Mouse (Mus musculus) embryonic facial prominence, embryonic 14.5 days (tissue): ENCODE data around the gene Myl6b. TPM values are rescaled to one million over a fixed set of nuclear protein-coding genes. Genes with fewer than 3 reads are reported as not detected.

ENCODE experiments used
- ATAC-seq: fragments of 200-750 bp; cut with Nextera tagmentation; 2 replicates; pipeline ENCODE4 v1.8.0; 2017; ENCODE audit warnings: low read depth, moderate number of reproducible peaks, moderate TSS enrichment
- DNase-seq: peaks from one replicate; pipeline ENCODE4 v3.0.0-alpha.2; 2015; ENCODE audit warnings: low spot score
- H3K27ac ChIP-seq: fragments of 300-500 bp; sonication (generic); replicated peaks from 2 replicates; pipeline ENCODE4 v1.5.1; 2014; ENCODE audit warnings: low read depth, mild to moderate bottlenecking, low read length, moderate library complexity
- H3K27me3 ChIP-seq: fragments of 300-500 bp; sonication (generic); replicated peaks from 2 replicates; pipeline ENCODE4 v1.6.1; 2014; ENCODE audit warnings: low read length; ENCODE audit not compliant: control insufficient read depth, insufficient read depth
- H3K36me3 ChIP-seq: fragments of 300-500 bp; sonication (generic); 2 replicates; pipeline ENCODE4 v1.6.1; 2014; ENCODE audit warnings: low read length, mixed read lengths; ENCODE audit not compliant: control insufficient read depth, insufficient read depth
- H3K4me1 ChIP-seq: fragments of 300-500 bp; sonication (generic); 2 replicates; pipeline ENCODE4 v1.6.1; 2014; ENCODE audit warnings: antibody characterized with exemption, low read length; ENCODE audit not compliant: control insufficient read depth, insufficient read depth
- H3K4me2 ChIP-seq: fragments of 300-500 bp; sonication (generic); 2 replicates; pipeline ENCODE4 v1.6.1; 2014; ENCODE audit warnings: low read depth, mild to moderate bottlenecking, low read length, moderate library complexity, mixed read lengths
- H3K4me3 ChIP-seq: fragments of 300-500 bp; sonication (generic); 2 replicates; pipeline ENCODE4 v1.5.1; 2014; ENCODE audit warnings: low read depth, mild to moderate bottlenecking, low read length
- H3K9ac ChIP-seq: fragments of 300-500 bp; sonication (generic); 2 replicates; pipeline ENCODE4 v1.6.1; 2014; ENCODE audit warnings: low read depth, mild to moderate bottlenecking, low read length, moderate library complexity, mixed read lengths
- H3K9me3 ChIP-seq: fragments of 300-500 bp; sonication (generic); 2 replicates; pipeline ENCODE4 v1.6.1; 2016; ENCODE audit warnings: low read length; ENCODE audit not compliant: control insufficient read depth
- WGBS: fragments of 180-500 bp; shearing (Covaris S2); extraction: QIAGEN DNeasy Blood & Tissue Kit; methylation state at CpG from one replicate; pipeline ENCODE4 v1.1.7; 2014; 5-methylcytosine and 5-hydroxymethylcytosine counted together
- polyA plus RNA-seq: library from polyadenylated mRNA; unstranded; fragments of >200 nt; fragmentation: Nextera tagmentation; extraction: Ambion mirVana; gene quantifications from 2 replicates; pipeline ENCODE4 v1.2.1, GENCODE M21; 2014

Gene Myl6b
- polyA plus RNA-seq, 1 experiment from 2014 or later = 5.6 TPM

DNA sequence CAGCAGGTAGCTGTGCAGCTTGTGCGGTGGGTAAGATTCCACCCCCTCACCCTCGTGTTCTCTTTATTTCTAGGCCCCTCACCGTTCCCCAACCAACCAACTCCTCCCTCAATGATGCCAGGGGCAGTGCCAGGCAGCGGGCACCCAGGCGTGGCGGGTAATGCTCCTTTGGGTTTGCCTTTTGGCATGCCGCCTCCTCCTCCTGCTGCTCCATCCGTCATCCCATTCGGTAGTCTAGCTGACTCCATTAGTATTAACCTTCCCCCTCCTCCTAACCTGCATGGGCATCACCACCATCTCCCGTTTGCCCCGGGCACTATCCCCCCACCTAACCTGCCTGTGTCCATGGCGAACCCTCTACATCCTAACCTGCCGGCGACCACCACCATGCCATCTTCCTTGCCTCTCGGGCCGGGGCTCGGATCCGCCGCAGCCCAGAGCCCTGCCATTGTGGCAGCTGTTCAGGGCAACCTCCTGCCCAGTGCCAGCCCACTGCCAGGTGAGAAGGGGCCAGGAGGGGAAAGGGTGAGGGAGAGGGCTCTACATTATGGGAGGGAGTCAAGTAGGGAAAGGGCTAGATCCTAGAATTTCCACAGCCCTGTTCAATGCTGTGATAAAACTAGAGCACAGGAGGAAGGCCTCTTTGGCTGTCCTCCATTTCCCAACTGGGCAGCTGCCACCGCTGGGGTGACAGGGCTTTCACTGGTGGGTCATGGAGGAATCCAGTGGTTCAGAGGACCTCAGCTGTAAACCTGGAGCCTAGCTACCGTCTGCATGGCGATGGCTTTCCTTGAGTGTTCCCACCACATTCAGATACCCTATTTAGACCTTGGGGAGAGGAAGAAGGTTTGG lies 10.4 kb downstream of the Myl6b start:
- Histone ChIP-seq H3K4me3 (no peak overlapping the region), H3K27me3 (no peaks in the 10 kb centered on the region), H3K36me3 (peaks cover 86% of the 10 kb centered on the region), H3K27ac (no peak overlapping the region), H3K4me1 (peaks cover 12% of the 10 kb centered on the region), H3K9me3 (no peaks in the 10 kb centered on the region), H3K9ac (no peak overlapping the region), H3K4me2 (no peak overlapping the region)
- ATAC-seq (no peak), DNase-seq (no peak)
- WGBS = 95% methylated on average over 22 of the region's 22 CpGs

DNA sequence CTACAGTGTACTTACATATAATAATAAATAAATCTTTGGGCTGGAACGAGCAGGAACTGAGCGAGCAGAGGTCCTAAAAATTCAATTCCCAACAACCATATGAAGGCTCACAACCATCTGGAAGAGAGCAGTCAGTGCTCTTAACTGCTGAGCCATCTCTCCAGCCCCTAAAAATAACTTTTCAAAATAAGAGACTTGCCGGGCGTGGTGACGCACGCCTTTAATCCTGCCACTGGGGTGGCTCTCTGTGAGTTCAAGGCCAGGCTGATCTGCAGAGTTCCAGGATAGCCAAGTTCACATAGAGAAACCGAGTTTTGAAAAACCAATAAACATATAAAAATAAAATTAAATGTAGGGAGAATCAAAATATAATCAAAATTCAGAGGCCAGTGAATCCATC lies 12.1 kb downstream of the Myl6b start:
- DNase-seq (no peak), ATAC-seq (no peak)
- Histone ChIP-seq H3K27ac (no peak overlapping the region), H3K27me3 (no peaks in the 10 kb centered on the region), H3K36me3 (peaks cover 98% of the 10 kb centered on the region), H3K9me3 (no peaks in the 10 kb centered on the region), H3K4me2 (no peak overlapping the region), H3K4me1 (peaks cover 4% of the 10 kb centered on the region; the same call in 1 of the 2 replicates), H3K9ac (no peak overlapping the region), H3K4me3 (no peak overlapping the region)
- 83% methylated on average over 7 of the region's 7 CpGs for WGBS

DNA sequence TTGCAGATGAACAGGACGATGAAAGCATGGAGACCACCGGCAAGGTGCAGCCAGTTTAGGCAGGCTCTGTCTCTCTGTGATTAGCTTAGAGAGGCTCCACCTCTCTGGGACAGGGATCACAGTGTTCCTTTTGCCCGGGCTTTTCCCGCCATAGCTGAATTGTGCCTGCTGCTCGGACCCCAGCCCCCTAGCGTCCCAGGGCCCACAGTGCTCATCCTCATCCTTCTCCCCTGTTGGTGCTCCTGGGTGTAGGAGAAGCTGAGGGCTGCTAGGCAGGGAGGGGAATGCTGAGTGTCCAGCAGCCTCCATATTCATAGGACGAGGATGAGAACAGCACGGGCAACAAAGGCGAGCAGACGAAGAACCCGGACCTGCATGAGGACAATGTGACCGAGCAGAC lies 24.1 kb downstream of the Myl6b start:
- ATAC-seq = no peak

DNA sequence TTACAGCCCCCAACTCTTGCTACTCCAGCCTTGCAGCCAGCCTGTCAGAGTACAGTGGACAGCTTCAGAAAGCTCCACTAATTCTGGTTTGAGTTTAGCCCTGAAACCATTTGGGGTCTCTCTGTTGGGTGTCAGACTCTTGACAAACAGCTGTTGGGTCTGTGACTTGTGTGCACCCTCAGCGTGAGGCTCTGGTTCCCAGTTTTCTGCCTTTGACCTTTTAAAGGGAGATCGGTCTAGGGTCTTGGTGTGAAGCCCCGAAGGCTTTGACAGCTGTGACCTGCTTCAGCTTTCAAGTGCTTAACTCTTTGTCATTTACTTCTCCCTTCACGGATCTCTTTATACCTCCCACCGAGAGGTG lies 38.2 kb downstream of the Myl6b start:
- H3K9me3 ChIP-seq = no peaks in the 10 kb centered on the region
- peaks cover 9% of the 10 kb centered on the region for H3K4me1 ChIP-seq
- WGBS = 3% methylated on average over 5 of the region's 5 CpGs
- peak overlapping the region; percentile 80 for H3K4me2 ChIP-seq
- no peak for ATAC-seq
- no peak for DNase-seq
- peak overlapping the region; percentile 92 for H3K4me3 ChIP-seq
- peak overlapping the region; percentile 95 for H3K9ac ChIP-seq
- H3K36me3 ChIP-seq = peaks cover 42% of the 10 kb centered on the region
- H3K27ac ChIP-seq = peak overlapping the region; percentile 95
- no peaks in the 10 kb centered on the region for H3K27me3 ChIP-seq

More for the DNA sequence above, 24.1 kb downstream of the Myl6b start:
- no peak for DNase-seq
- Histone ChIP-seq H3K4me2 (no peak overlapping the region), H3K9me3 (no peaks in the 10 kb centered on the region), H3K36me3 (peaks cover 96% of the 10 kb centered on the region), H3K27ac (no peak overlapping the region), H3K4me3 (no peak overlapping the region), H3K4me1 (no peaks in the 10 kb centered on the region), H3K9ac (no peak overlapping the region), H3K27me3 (no peaks in the 10 kb centered on the region)
- 90% methylated on average over 10 of the region's 12 CpGs for WGBS

DNA sequence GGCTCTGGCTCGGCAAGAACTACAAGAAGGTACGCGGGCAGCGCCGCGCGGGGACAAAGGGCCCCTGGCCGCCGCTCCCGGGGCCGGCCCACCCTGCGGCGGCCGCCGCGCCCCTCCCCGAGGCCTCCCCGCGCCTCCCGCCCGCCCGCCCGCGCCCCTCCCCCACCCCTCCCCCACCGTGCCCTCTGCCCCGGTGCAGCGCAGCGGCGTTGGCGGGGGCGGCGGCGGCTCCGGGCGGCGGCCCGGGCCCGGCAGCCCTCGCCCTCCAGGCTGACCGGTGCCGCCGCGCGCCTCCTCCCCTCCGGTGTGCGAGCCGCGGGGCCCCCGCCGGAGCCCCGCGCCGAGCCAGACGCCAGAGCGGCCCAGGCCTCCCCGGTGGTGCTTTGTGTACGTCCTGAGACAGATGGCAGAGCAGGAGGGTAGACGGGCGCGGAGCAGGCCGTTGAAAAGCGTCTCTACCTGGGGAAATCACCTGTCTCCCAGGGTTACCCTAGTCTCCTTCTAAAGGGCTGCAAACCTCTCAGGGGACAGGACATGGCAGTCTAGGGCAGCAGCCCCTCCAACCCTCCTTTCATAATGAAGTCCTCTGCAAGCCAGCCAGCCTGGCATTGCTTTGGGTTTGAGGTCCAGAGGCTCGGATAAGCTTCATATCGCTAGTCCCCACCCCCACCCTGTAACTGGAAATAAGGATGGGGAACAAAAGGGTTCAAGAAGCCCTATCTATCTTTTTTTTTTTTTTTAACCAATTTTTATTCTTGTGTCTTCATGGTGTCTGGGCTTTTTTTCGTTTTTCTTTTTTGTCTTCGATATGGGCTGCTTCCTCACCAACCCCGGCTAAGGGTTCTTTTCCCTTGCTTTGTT lies 38.8 kb downstream of the Myl6b start:
- Histone ChIP-seq H3K36me3 (peaks cover 36% of the 10 kb centered on the region), H3K27ac (peak overlapping the region; percentile 95), H3K4me2 (peak overlapping the region; percentile 80), H3K9ac (peak overlapping the region; percentile 95), H3K4me1 (peaks cover 9% of the 10 kb centered on the region), H3K27me3 (no peaks in the 10 kb centered on the region), H3K4me3 (peak overlapping the region; percentile 92), H3K9me3 (no peaks in the 10 kb centered on the region)
- ATAC-seq (peak; percentile 50), DNase-seq (peak; percentile 39)
- WGBS = under 1% methylated on average over 22 of the region's 67 CpGs

DNA sequence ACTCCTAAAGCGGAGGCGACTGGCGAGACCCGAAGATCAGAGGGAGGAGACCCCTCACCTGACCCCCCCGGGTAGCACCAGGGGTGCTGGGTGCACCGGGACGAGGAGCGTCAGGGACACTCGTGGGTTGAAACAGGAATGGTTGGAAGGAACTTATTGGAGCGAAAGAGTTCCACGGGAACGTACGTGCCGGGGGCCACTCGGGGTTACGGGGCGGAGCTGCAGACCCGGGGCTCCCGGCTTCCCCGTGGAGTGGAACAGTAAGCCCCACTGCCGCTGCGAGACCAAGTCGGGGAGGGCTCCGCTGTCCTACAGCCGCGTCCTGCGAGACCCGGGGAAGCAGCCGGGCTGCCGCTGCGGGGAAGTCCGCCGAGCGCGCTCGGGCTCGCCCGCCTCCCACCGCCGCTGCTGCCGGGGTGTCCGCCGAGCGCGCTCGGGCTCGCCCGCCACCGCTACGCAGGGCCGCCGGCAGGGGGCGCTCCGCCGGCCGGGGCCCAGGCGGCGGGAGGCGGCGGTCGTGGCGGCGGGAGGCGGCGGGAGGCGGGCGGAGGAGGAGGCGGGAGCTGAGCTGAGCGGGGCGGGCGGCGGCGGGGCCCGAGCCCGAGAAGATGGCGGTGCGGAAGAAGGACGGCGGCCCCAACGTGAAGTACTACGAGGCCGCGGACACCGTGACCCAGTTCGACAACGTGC lies 39.6 kb downstream of the Myl6b start, which contains the start of gene Smarcc2:
Smarcc2 (plus strand) TSS at position 530 of the 690 bp plus-strand sequence.
- Histone ChIP-seq H3K36me3 (peaks cover 28% of the 10 kb centered on the region), H3K9ac (peak within 1 kb of the TSS; percentile 95), H3K4me3 (peak within 1 kb of the TSS; percentile 92), H3K9me3 (no peaks in the 10 kb centered on the region), H3K27me3 (no peaks in the 10 kb centered on the region), H3K4me2 (peak within 1 kb of the TSS; percentile 80), H3K4me1 (peaks cover 9% of the 10 kb centered on the region), H3K27ac (peak within 1 kb of the TSS; percentile 95)
- ATAC-seq = peak; percentile 84
- WGBS = under 1% methylated on average over 16 of the region's 86 CpGs
- peak; percentile 82 for DNase-seq

DNA sequence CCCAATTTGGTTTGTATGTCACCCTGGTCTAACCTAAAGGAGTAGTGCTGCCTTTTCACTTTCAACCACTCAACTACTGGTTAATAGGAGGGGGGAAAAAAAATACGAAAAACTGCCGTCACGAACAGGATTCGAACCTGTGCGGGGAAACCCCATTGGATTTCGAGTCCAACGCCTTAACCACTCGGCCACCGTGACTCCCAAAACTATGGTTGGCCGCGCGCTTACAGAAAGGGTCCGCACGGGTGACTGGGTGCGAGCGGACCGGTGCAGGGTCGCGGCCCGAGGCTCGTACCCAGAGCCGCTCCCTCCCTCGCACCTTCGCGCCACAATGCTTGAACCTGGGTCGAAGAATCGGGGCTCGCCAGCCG lies 40.2 kb downstream of the Myl6b start:
- H3K9me3 ChIP-seq = no peaks in the 10 kb centered on the region
- peak overlapping the region; percentile 80 for H3K4me2 ChIP-seq
- H3K4me1 ChIP-seq = peaks cover 9% of the 10 kb centered on the region
- peak overlapping the region; percentile 92 for H3K4me3 ChIP-seq
- under 1% methylated on average over 29 of the region's 29 CpGs for WGBS
- no peaks in the 10 kb centered on the region for H3K27me3 ChIP-seq
- H3K9ac ChIP-seq = peak overlapping the region; percentile 95
- H3K27ac ChIP-seq = peak overlapping the region; percentile 95
- DNase-seq = peak; percentile 83
- H3K36me3 ChIP-seq = peaks cover 23% of the 10 kb centered on the region
- peak; percentile 62 for ATAC-seq

DNA sequence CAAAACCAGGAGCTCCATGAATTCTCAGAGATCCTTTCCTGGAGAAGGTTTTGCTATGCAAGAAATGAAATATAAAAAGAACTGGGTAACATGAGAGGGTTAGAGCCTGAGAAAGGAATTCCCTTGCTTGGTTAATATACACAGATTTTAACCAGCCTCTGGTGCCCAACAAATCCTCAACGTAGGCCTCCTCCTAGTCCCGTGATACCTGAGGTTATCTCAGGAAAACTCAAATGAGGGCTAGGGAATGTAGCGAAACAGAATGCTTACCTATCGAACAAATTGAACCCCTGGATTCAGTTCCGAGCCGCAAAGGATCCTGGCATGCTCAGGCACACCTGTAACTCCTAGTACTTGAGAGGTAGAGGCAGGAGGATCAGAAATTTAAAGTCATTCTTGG lies 40.8 kb downstream of the Myl6b start:
- H3K27me3 ChIP-seq = no peaks in the 10 kb centered on the region
- H3K36me3 ChIP-seq = peaks cover 16% of the 10 kb centered on the region
- 83% methylated on average over 6 of the region's 6 CpGs for WGBS
- ATAC-seq = no peak
- H3K27ac ChIP-seq = no peak overlapping the region
- H3K4me1 ChIP-seq = peaks cover 9% of the 10 kb centered on the region
- H3K9me3 ChIP-seq = no peaks in the 10 kb centered on the region
- H3K9ac ChIP-seq = no peak overlapping the region
- peak overlapping the region; percentile 92; the same call in 1 of the 2 replicates for H3K4me3 ChIP-seq
- no peak for DNase-seq
- H3K4me2 ChIP-seq = no peak overlapping the region
